Mouse (Mus musculus) telencephalon, adult 2 months (tissue): Measurements from ENCODE around the gene Dtx1.

ENCODE experiments used
- DNase-seq: peaks from one replicate; pipeline ENCODE4 v3.0.0-alpha.2; 2011; ENCODE audit warnings: low read depth, low spot score

Dtx1 gene

DNA sequence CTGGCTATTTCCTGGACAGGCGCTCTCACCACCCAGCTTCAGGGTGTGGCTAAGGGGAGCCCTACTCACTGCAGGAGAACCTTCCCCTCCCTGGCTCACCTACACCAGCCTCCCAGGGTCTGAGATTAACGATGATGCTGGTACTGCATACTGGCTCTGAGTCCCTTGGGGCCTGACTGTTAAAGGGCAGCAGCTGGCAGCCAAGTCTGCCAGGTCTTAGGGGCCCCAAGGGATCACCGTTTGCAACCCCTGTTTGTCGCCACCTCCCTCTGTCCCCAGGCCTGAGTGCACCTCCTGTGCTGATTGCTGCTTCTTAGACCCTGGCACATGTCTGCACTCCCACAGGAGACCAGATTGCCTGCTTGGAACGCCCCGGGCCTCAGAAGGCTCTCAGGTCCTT is 7.3 kb downstream of the Dtx1 start:
- no peak for DNase-seq

DNA sequence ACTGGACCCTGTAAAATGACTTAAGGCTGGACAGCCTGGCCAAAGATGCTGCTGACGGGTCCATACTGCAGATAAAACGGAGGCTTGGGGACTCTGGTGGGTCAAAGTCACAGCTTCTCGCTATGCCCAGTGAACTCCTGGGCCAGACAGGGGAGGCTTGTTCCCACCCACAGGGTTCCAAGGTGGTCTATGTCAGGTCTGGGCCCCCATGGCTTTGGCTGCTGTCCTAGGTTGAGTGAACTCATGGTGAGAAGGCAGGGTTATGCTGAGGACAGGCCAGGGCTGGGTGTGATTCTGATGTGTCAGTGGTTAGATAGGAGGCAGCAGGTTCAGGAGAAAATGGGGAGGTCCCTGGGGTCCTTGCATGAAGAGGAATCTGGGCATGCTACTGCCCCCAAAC is 8.1 kb downstream of the Dtx1 start:
- DNase-seq: no peak

DNA sequence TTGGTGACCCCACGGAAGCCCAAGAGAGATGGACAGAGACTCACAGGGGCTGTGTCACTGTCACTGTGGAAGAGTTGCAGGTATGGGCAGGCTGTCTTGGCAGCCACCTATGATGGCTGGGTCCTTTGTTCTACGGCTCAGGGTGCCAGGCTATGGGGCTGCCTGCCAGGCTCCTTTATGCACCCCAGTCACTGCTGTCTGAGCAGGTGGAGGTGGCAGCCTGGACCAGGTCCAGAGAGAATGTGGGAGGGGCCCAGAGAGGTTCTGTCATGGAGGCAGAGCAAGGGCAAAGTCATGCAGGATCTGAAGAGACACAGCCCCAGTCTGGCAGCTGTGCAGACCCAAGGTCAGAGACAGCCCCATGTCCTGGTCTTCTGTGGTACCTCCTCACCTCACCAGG is 8.8 kb downstream of the Dtx1 start:
- DNase-seq: no peak

- no peak for DNase-seq
These were observed 9.3 kb downstream of the Dtx1 start for GRCm38 (mm10) chr5:120702421-120702820.

DNA sequence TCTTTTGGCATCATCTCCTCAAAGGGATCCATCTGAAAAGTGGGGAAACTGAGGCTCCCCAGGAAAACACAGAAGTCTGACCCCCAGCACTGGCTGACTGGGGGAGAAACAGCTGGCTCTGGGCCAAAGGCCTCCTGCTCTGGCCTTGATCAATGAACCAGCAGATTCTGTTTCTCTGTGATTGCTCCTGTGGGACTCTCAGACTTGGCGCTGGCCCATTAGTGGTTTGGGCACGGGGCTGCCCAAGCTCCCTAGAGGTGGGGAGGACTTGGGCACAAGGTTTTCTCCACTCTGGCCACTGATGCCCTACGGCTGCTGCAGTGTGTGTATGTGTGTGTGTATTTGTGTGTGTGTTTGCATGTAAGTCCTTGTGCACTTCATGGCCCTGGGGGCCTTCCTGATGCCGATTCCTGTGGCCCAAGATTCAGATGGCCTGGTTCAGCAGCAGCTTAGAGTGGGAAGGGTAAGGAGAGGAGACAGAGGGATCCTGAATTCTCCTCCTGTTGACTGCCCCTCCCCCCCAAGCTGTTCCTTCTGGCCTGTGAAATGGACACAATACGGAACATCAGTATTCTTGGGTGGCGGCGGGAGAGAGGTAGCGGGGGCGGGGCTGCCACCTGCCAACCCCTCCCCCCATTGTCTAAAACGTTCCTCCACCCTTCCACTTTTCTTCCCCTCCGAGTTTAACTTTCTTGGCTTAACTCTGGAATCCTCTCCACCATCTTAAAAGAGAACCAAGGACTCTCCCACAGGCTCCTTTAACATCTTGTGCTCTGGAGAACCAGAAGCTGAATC is 10.5 kb downstream of the Dtx1 start:
- no peak for DNase-seq

GRCm38 (mm10) chr5:120698801-120699391 is 12.8 kb downstream of the Dtx1 start:
- DNase-seq: no peak

- no peak for DNase-seq
These were observed 13.5 kb downstream of the Dtx1 start for GRCm38 (mm10) chr5:120698181-120698580.

DNA sequence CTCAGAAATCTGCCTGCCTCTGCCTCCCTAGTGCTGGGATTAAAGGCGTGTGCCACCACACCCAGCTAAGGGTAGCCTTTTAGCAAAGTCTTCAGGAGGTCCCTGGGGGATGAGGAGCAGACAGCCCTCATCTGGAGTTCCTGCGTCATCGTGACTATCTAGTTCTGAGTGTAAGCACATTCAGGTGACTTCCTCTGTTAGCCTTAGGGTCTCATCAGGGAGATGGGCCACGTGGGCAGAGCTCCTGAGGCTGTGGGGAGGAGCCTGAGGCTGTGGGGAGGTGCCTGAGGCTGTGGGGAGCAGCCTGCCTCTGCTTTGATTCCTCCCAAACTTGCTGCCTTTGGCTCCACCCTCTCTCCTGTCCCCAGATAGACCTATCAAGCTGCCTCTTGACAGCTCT is 14.9 kb downstream of the Dtx1 start:
- no peak for DNase-seq

DNA sequence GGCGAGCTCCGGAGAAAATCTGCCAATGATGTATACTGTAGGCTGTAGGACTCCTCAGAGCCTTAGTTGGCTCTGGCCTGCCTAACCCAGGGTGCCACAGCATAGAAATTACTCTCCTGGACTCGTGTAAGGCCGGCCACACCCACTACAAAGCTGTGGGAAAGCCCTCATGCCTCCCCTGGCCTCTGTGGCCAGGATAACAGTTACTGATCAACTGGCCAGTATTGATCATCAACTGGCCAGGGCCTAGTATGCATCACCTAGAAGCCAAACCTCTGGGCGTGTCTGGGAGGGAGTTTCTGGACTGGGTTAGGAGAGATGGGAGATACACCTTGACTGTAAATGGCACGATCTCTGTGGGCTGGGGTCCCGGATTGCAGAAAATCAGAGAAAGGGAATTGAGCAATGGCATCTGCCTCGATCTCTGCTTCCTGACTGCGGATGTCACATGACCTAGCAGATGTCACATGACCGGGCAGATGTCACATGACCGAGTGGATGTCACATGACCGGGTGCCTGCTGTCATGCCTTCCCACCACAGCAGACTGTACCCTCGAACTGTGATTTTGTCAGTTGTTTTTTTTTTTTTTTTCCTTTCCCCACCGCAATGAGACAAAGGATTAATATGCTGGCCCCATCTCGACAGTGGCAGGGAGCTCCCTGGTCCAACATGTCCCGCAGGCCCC is 15.5 kb downstream of the Dtx1 start:
- no peak for DNase-seq

- no peak for DNase-seq
These were observed 17.0 kb downstream of the Dtx1 start for GRCm38 (mm10) chr5:120694695-120695074.

GRCm38 (mm10) chr5:120693931-120694694 is 17.6 kb downstream of the Dtx1 start:
- no peak for DNase-seq

DNA sequence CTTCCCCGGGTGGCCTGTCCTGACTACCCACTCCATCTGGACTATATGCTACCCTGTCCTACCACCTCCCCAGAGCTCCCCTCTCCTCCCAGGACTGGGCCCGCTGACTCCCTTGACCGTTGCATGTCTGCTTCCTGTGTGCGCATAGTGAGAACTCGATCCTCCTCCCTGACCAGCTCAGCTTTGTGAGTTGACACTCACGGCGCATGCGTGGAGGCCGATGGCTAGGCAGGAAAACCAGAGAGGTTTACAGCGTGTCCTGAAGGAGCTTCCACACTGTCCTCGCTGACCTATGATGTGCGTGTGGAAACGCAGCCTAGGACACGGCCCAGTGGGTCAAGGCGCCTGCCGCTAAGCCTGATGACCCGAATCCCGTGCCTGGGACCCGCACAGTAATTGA is 19.7 kb downstream of the Dtx1 start:
- no peak for DNase-seq

DNA sequence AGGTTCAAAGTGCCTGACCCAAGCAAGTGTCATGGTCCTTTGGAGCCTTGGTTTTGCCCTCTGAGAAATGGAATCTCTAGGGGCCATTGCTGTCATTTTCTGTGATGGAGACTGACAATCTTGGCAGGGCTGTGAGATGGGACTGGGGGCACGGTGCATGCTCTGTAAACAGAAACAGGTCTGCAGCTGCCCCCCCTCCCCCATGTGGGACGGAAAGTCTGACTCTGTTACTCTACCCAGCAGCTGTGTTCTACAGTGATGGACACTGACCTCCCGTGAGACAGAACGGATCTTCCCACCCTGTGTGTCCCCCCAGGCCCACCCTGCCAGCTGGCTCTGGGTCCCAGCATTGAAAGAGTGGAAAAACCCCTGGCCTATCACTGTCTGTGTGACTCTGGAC is 21.3 kb downstream of the Dtx1 start:
- no peak for DNase-seq

GRCm38 (mm10) chr5:120688434-120688833 is 23.3 kb downstream of the Dtx1 start:
- no peak for DNase-seq

GRCm38 (mm10) chr5:120687897-120688296 is 23.8 kb downstream of the Dtx1 start:
- DNase-seq: no peak

DNA sequence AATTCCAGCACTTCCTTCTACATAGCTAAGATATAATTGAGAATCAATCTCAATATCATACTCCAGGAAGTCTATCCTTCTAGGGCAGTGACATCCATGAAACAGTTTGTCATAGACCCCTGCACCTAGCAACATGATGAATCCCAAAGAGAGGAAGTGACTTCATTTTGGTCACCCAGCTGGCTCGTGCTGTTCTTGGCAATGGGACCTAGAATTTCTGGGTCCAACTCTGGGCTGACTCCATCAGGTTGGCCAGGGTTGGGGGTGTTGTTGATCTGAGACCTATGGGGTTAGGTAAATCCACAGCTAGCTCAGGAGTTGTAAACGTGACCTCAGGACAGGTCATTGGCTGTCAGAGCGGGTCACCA is 24.3 kb downstream of the Dtx1 start:
- DNase-seq: no peak

- no peak for DNase-seq
These were observed 24.8 kb downstream of the Dtx1 start for GRCm38 (mm10) chr5:120686749-120687483.

GRCm38 (mm10) chr5:120685678-120686077 is 26.0 kb downstream of the Dtx1 start:
- no peak for DNase-seq

DNA sequence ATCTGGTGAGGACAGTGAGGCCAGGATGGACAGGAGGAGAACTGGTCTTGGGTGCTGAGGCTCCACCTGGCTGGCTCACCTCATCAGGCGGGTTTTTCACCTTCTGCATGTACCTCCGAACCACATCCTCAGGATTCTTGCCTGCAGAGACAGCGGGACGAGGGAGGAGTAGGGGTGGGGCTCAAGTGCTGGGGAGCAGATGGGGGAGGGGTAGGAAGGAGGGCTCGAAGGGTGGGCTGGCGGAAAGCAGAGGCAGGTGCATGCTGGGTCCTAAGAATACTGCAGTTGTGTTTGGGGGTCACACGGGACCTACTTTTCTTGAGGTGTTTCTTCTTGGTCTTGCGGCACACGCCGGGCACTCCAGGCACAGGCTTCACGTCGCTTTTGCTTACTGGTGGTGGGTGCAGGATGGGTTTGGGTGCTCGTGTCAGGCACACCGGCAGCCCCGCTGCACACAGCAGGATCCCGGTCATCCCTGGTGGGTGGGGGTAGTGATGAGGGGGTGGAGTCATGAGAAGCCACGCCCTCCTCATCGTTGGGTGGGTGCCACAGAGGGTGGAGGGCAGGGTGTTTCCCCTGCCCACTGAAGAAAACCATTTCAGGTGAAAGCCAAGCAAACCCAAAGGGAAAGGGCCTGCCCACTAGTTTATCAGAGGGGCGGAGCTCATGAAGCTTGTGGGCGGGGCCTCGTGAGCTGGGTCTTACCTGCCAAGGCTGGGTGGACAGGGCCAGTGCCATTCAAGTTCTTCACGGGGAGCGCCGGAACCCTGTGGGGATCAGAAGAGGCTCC is 28.6 kb downstream of the Dtx1 start:
- no peak for DNase-seq

- no peak for DNase-seq
These were observed 30.8 kb downstream of the Dtx1 start for GRCm38 (mm10) chr5:120680918-120681317.
